Mouse (Mus musculus) intestine, embryonic 14.5 days (tissue): ENCODE measurements around the gene Arrdc4. TPM values are rescaled to one million over a fixed set of nuclear protein-coding genes. Genes with fewer than 3 reads are reported as not detected.

Experiments used
- ATAC-seq: fragments of 200-750 bp; cut with Nextera tagmentation; replicated peaks from 2 replicates; pipeline ENCODE4 v1.8.0; 2017; ENCODE audit warnings: low read depth, moderate number of reproducible peaks, moderate TSS enrichment, moderate library complexity; ENCODE audit not compliant: low FRiP score, low TSS enrichment
- DNase-seq: peaks from one replicate; pipeline ENCODE4 v3.0.0-alpha.2; 2018; ENCODE audit warnings: low spot score
- H3K27ac ChIP-seq: fragments of 300-500 bp; sonication (generic); 2 replicates; pipeline ENCODE4 v1.5.1; 2014; ENCODE audit warnings: low read depth, mild to moderate bottlenecking, control low read depth
- H3K27me3 ChIP-seq: fragments of 300-500 bp; sonication (generic); replicated peaks from 2 replicates; pipeline ENCODE4 v1.6.1; 2014; ENCODE audit warnings: low read length, control low read depth; ENCODE audit not compliant: control insufficient read depth, insufficient read depth
- H3K36me3 ChIP-seq: fragments of 300-500 bp; sonication (generic); 2 replicates; pipeline ENCODE4 v1.6.1; 2014; ENCODE audit warnings: low read length, control low read depth; ENCODE audit not compliant: control insufficient read depth, insufficient read depth
- H3K4me1 ChIP-seq: fragments of 300-500 bp; sonication (generic); replicated peaks from 2 replicates; pipeline ENCODE4 v1.6.1; 2014; ENCODE audit warnings: low read length, control low read depth, mixed read lengths; ENCODE audit not compliant: control insufficient read depth, insufficient read depth
- H3K4me2 ChIP-seq: fragments of 300-500 bp; sonication (generic); 2 replicates; pipeline ENCODE4 v1.6.1; 2014; ENCODE audit warnings: low read length
- H3K4me3 ChIP-seq: fragments of 300-500 bp; sonication (generic); 2 replicates; pipeline ENCODE4 v1.5.1; 2014; ENCODE audit warnings: low read depth, low read length, control low read depth, mixed read lengths
- H3K9ac ChIP-seq: fragments of 300-500 bp; sonication (generic); 2 replicates; pipeline ENCODE4 v1.6.1; 2014; ENCODE audit warnings: mild to moderate bottlenecking, low read length
- H3K9me3 ChIP-seq: fragments of 300-500 bp; sonication (generic); 2 replicates; pipeline ENCODE4 v1.6.1; 2016; ENCODE audit warnings: low read length, control low read depth; ENCODE audit not compliant: control insufficient read depth
- WGBS: fragments of 180-500 bp; shearing (Covaris S2); extraction: QIAGEN DNeasy Blood & Tissue Kit; methylation state at CpG from one replicate; pipeline ENCODE4 v1.1.7; 2014; 5-methylcytosine and 5-hydroxymethylcytosine counted together
- polyA plus RNA-seq: library from polyadenylated mRNA; unstranded; fragments of >200 nt; fragmentation: Nextera tagmentation; extraction: Ambion mirVana; gene quantifications from 2 replicates; pipeline ENCODE4 v1.2.1, GENCODE M21; 2014

The Arrdc4 gene
- 23.3 and 27.5 TPM in 2 replicates for polyA plus RNA-seq

- peaks cover 10% of the 10 kb centered on the region for H3K36me3 ChIP-seq
- peak within 1 kb of the TSS; percentile 85 for H3K4me2 ChIP-seq
- peak; percentile 100 for ATAC-seq
- peak within 1 kb of the TSS; percentile 67 for H3K4me3 ChIP-seq
- DNase-seq = peak; percentile 97
- WGBS = under 1% methylated on average over 54 of the region's 54 CpGs
- H3K27ac ChIP-seq = peak within 1 kb of the TSS; percentile 75; the same call in 1 of the 2 replicates
- H3K4me1 ChIP-seq = peaks cover 16% of the 10 kb centered on the region
- no peaks in the 10 kb centered on the region for H3K27me3 ChIP-seq
- no peaks in the 10 kb centered on the region for H3K9me3 ChIP-seq
- H3K9ac ChIP-seq = peak within 1 kb of the TSS; percentile 57
Observed at GRCm38 (mm10) chr7:68748761-68749635, at the start of gene Arrdc4. Gene Arrdc4, minus strand, starts transcription at chr7:68749241.

- no peaks in the 10 kb centered on the region for H3K9me3 ChIP-seq
- H3K27ac ChIP-seq = no peak overlapping the region
- no peak overlapping the region for H3K4me2 ChIP-seq
- H3K9ac ChIP-seq = no peak overlapping the region
- no peaks in the 10 kb centered on the region for H3K27me3 ChIP-seq
- no peaks in the 10 kb centered on the region for H3K4me1 ChIP-seq
- ATAC-seq = no peak
- DNase-seq = no peak
- WGBS = 76% methylated on average over 5 of the region's 5 CpGs
- H3K4me3 ChIP-seq = no peak overlapping the region
- no peaks in the 10 kb centered on the region for H3K36me3 ChIP-seq
Observed at GRCm38 (mm10) chr7:68795578-68795977, 46.5 kb upstream of the Arrdc4 start.

- Histone ChIP-seq H3K9ac (no peak overlapping the region), H3K4me3 (no peak overlapping the region), H3K4me2 (no peak overlapping the region), H3K36me3 (no peaks in the 10 kb centered on the region), H3K4me1 (no peaks in the 10 kb centered on the region), H3K9me3 (no peaks in the 10 kb centered on the region), H3K27me3 (no peaks in the 10 kb centered on the region), H3K27ac (no peak overlapping the region)
- ATAC-seq = no peak
- 62% methylated on average over 3 of the region's 3 CpGs for WGBS
- DNase-seq = no peak
Observed at GRCm38 (mm10) chr7:68788711-68789110, 39.7 kb upstream of the Arrdc4 start.

DNA sequence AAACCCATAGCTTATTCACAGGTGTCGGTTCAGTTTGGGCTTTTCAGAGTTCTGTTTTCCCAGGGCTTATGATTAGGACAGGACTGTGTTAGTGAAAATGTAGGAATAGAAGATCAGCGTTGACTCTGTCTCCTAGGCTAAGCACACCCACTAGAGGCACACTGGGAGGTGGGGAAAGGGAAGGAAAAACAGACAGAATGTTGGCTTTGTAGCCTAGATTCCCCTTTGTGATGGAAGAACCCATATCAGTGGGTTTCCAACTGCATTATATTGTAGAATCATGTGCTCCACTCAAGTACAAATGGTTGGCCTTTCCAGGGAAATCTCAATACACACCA, 22.7 kb upstream of the Arrdc4 start:
- no peak for ATAC-seq
- H3K27me3 ChIP-seq = no peaks in the 10 kb centered on the region
- H3K4me3 ChIP-seq = no peak overlapping the region
- H3K4me1 ChIP-seq = no peaks in the 10 kb centered on the region
- H3K4me2 ChIP-seq = no peak overlapping the region
- no peak overlapping the region for H3K27ac ChIP-seq
- 77% methylated on average over 2 of the region's 2 CpGs for WGBS
- DNase-seq = no peak
- H3K9ac ChIP-seq = no peak overlapping the region
- H3K36me3 ChIP-seq = no peaks in the 10 kb centered on the region
- H3K9me3 ChIP-seq = no peaks in the 10 kb centered on the region

DNA sequence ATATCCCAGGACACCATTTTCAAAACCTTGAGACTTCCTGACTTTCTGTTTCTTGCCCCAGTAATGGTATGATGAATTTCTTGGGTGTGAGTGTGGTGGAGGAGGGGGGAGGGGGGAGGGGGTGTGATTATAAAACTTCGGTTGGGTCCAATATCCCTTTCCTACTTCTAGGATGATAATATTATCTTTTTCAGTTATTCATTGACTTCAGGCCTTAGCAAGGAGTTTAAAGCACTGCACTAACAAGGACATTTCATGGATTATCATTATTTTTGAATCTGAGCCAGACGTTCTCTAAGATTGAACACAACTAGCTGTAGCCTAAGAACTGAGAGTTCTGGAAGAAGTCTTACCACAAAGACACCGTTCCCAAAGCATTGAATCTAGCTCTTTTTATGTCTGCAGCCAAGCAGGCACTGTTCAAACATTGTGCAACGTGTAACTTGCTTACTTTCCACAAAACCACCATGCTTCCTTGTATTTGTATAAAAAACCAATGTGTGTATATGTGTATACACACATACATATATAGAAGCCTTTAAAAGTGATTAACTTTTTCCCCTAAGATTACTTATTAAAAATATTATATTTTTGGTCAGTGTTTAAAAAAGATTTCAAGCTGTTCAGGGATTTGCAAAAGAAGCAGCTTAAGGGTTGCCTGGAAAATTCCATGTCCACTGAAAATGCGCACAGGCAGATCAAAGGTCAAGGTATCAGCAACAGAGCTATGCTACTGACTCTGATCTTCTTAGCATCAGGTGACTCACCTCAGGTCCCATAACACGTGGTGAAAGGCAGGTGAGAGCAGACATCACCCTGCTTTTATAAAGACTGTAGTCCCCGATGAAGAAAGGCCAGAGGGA, 22.1 kb upstream of the Arrdc4 start:
- H3K4me3 ChIP-seq = no peak overlapping the region
- 58% methylated on average over 7 of the region's 7 CpGs for WGBS
- H3K36me3 ChIP-seq = no peaks in the 10 kb centered on the region
- H3K9ac ChIP-seq = no peak overlapping the region
- no peak overlapping the region for H3K4me2 ChIP-seq
- no peak for DNase-seq
- H3K4me1 ChIP-seq = no peaks in the 10 kb centered on the region
- no peaks in the 10 kb centered on the region for H3K27me3 ChIP-seq
- no peaks in the 10 kb centered on the region for H3K9me3 ChIP-seq
- peak; percentile 77; the same call in 1 of the 2 replicates for ATAC-seq
- no peak overlapping the region for H3K27ac ChIP-seq

- no peaks in the 10 kb centered on the region for H3K36me3 ChIP-seq
- no peaks in the 10 kb centered on the region for H3K9me3 ChIP-seq
- no peak overlapping the region for H3K4me2 ChIP-seq
- H3K27me3 ChIP-seq = no peaks in the 10 kb centered on the region
- H3K4me3 ChIP-seq = no peak overlapping the region
- ATAC-seq (no peak), DNase-seq (no peak)
- no peak overlapping the region for H3K9ac ChIP-seq
- no peaks in the 10 kb centered on the region for H3K4me1 ChIP-seq
- WGBS = 65% methylated on average over 4 of the region's 4 CpGs
- no peak overlapping the region for H3K27ac ChIP-seq
Observed at GRCm38 (mm10) chr7:68765926-68766325, 16.9 kb upstream of the Arrdc4 start.

DNA sequence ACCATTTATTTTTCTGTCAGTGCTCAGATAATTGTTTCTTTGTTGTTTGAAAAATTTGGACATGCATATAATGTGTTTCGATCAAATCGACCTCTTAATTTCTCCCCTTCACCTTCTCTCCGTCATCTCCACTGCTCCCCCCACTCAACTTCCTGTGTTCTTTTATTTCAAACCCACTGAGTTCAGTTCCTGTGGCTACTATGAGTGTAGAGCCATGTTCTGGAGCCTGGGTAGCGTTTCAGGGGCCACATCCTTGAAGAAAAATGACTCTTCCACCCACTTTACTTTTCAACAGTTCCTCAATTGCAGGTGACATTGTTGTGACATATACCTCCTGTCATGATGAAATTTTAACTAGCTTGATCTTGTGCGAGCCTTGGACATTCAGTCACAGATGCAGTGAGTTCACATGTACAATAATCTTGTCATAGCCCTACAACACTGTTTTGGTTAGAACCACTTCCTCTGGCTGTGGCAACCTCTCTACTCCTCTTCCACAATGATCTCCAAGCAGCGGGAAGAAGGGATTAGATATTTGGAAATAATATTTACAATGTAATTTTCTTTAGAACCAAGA, 10.2 kb upstream of the Arrdc4 start:
- ATAC-seq = no peak
- Histone ChIP-seq H3K27ac (no peak overlapping the region), H3K4me1 (no peaks in the 10 kb centered on the region), H3K4me2 (no peak overlapping the region), H3K36me3 (no peaks in the 10 kb centered on the region), H3K27me3 (no peaks in the 10 kb centered on the region), H3K4me3 (no peak overlapping the region), H3K9me3 (no peaks in the 10 kb centered on the region), H3K9ac (no peak overlapping the region)
- 77% methylated on average over 6 of the region's 6 CpGs for WGBS
- DNase-seq = no peak

GRCm38 (mm10) chr7:68756656-68757204, 7.7 kb upstream of the Arrdc4 start:
- Histone ChIP-seq H3K4me1 (no peaks in the 10 kb centered on the region), H3K9me3 (no peaks in the 10 kb centered on the region), H3K4me3 (no peak overlapping the region), H3K36me3 (no peaks in the 10 kb centered on the region), H3K4me2 (no peak overlapping the region), H3K27ac (no peak overlapping the region), H3K9ac (no peak overlapping the region), H3K27me3 (no peaks in the 10 kb centered on the region)
- 87% methylated on average over 6 of the region's 6 CpGs for WGBS
- ATAC-seq (no peak), DNase-seq (no peak)
